Mouse (Mus musculus): ENCODE results near the gene Chst2. TPM values are rescaled to one million over a fixed set of nuclear protein-coding genes. Genes with fewer than 3 reads are reported as not detected.

Chst2 gene
- polyA plus RNA-seq, 1 experiment, result 2.1 TPM

DNA sequence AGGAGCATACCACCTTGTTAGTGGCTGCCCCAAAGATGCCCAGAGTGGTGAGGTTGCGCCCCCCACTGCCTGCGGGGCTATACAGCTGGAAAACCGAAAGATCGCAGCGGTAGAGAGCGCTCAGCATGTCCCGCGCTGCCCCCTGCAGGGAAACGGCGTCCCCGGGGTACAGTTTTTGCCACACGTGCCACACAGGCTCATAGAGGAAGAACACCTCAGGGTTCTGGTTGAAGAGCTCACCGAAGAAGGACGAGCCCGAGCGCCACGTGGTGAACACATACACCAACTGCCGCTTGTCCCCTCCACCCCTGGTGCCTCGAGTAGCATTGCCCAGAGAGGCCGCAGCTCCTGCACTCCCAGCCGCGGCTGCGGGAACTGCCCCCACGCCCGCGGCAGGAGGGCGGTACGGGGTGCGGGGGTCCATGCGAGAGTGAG is 994 bp downstream of the Chst2 start:
- peak in 1 of 2 experiments; percentile 42 for DNase-seq (ENCODE audit: low read depth in 1 of 2, low spot score in 2 of 2)
- WGBS, result 3% methylated on average over 30 of the region's 30 CpGs
- Histone ChIP-seq H3K4me1 (ENCODE audit: control insufficient read depth, insufficient read depth, insufficient read length) (peaks cover 13% of the 10 kb centered on the region), H3K27ac (ENCODE audit: insufficient read depth, low read length) (no peak overlapping the region), H3K27me3 (ENCODE audit: control insufficient read depth, insufficient read depth, low read length) (peaks cover 18% of the 10 kb centered on the region), H3K4me3 (ENCODE audit: extremely low read depth, insufficient read depth, insufficient read length) (peak overlapping the region; percentile 52; the same call in 1 of the 2 replicates), H3K36me3 (ENCODE audit: control insufficient read depth, insufficient read depth, low read length) (no peaks in the 10 kb centered on the region)
- TF ChIP-seq POLR2A (IDR thresholded peaks at IDR 0.05; ENCODE audit: low read depth, low read length), result no peak
- no peak for TF ChIP-seq CTCF (IDR thresholded peaks at IDR 0.05; ENCODE audit: extremely low read depth, insufficient read depth, insufficient read length, insufficient replicate concordance)

DNA sequence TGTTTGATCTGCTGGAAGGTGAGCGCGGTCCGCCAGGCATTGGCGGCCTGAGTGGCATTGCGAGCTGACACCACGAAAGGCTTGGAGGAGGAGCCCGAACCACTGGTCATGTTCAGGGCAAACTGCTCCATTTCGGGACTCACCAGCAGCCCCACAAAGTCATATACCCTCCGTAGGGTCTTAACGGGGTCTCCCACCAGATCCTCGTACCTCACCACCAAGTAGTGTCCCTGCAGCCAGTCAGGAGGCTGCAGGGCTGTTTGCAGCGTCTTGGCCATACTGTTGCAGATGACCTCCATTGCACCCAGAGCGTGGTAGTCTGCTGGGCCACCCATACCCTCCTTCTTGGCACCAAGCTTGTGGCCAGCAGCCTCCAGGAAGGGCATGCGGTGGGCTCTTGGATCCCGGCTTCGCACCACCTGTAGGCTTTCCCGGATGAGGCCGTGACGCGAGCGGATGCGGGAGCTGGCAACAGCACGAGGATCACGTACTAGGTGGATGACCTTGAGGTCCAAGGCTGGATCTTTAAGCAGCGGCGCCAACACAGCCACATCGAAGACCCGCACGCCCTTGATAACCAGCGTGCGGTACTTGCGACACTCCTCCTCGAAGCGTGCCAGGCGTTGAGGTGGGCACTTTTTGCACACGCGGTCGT is 1.6 kb downstream of the Chst2 start:
- Histone ChIP-seq H3K36me3 (ENCODE audit: control insufficient read depth, insufficient read depth, low read length) (no peaks in the 10 kb centered on the region), H3K4me1 (ENCODE audit: control insufficient read depth, insufficient read depth, insufficient read length) (peaks cover 13% of the 10 kb centered on the region), H3K4me3 (ENCODE audit: extremely low read depth, insufficient read depth, insufficient read length) (no peak overlapping the region), H3K27ac (ENCODE audit: insufficient read depth, low read length) (no peak overlapping the region), H3K27me3 (ENCODE audit: control insufficient read depth, insufficient read depth, low read length) (peaks cover 18% of the 10 kb centered on the region)
- no peak for TF ChIP-seq CTCF (IDR thresholded peaks at IDR 0.05; ENCODE audit: extremely low read depth, insufficient read depth, insufficient read length, insufficient replicate concordance)
- no peak for TF ChIP-seq POLR2A (IDR thresholded peaks at IDR 0.05; ENCODE audit: low read depth, low read length)
- 88% methylated on average over 38 of the region's 38 CpGs for WGBS
- DNase-seq (ENCODE audit: low read depth in 1 of 2, low spot score in 2 of 2), result no peak

DNA sequence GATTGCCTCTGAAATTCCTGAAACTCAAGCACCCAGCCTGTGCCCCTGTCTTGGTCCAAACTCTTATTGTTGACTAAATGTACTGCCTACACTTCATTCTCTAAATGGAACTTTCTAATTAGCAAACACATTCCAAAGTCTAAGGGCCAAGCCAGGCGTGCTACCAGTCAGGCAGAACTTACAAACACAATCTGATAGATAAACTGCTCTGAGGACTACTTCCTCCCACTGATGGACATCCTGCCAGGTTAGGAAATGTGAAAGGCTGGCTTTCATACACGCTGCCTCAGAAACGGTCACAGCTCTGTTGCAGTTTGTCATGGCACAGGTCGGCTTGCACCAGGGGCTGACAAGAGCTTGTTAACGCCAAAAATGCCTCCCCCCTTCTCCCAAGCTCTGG is 4.8 kb downstream of the Chst2 start:
- peaks cover 11% of the 10 kb centered on the region for H3K27me3 ChIP-seq (ENCODE audit: control insufficient read depth, insufficient read depth, low read length)
- TF ChIP-seq CTCF (IDR thresholded peaks at IDR 0.05; ENCODE audit: extremely low read depth, insufficient read depth, insufficient read length, insufficient replicate concordance) (no peak), POLR2A (IDR thresholded peaks at IDR 0.05; ENCODE audit: low read depth, low read length) (no peak)
- WGBS, result 61% methylated on average over 5 of the region's 5 CpGs
- no peak for DNase-seq (ENCODE audit: low read depth in 1 of 2, low spot score in 2 of 2)
- H3K27ac ChIP-seq (ENCODE audit: insufficient read depth, low read length), result no peak overlapping the region
- no peaks in the 10 kb centered on the region for H3K36me3 ChIP-seq (ENCODE audit: control insufficient read depth, insufficient read depth, low read length)
- H3K4me3 ChIP-seq (ENCODE audit: extremely low read depth, insufficient read depth, insufficient read length), result no peak overlapping the region
- H3K4me1 ChIP-seq (ENCODE audit: control insufficient read depth, insufficient read depth, insufficient read length), result peaks cover 9% of the 10 kb centered on the region

DNA sequence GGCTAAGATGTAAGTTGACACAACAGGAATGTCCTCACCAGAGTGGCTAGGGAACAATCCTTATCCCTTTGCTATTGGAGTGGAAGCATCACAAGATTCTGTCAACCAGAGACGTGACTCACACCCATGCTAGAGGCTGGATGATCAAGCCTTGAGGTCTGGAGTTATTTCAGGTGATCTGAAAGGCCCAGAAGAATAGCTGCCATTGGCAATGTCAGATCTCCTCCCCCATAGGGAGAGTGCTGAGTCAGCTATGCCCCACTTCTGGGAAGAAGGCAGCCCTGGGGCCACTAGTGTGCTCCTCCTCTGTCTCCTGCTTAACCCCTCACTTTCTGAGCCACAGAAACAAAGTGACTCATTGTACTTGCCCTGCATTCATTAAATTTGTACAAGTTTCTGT is 14.5 kb downstream of the Chst2 start:
- no peak overlapping the region for H3K4me3 ChIP-seq (ENCODE audit: extremely low read depth, insufficient read depth, insufficient read length)
- H3K27me3 ChIP-seq (ENCODE audit: control insufficient read depth, insufficient read depth, low read length), result no peaks in the 10 kb centered on the region
- no peak for DNase-seq (ENCODE audit: low read depth in 1 of 2, low spot score in 2 of 2)
- no peaks in the 10 kb centered on the region for H3K4me1 ChIP-seq (ENCODE audit: control insufficient read depth, insufficient read depth, insufficient read length)
- 73% methylated on average over 1 of the region's 1 CpGs for WGBS
- H3K27ac ChIP-seq (ENCODE audit: insufficient read depth, low read length), result no peak overlapping the region
- H3K36me3 ChIP-seq (ENCODE audit: control insufficient read depth, insufficient read depth, low read length), result no peaks in the 10 kb centered on the region
- no peak for TF ChIP-seq CTCF (IDR thresholded peaks at IDR 0.05; ENCODE audit: extremely low read depth, insufficient read depth, insufficient read length, insufficient replicate concordance)
- TF ChIP-seq POLR2A (IDR thresholded peaks at IDR 0.05; ENCODE audit: low read depth, low read length), result no peak

DNA sequence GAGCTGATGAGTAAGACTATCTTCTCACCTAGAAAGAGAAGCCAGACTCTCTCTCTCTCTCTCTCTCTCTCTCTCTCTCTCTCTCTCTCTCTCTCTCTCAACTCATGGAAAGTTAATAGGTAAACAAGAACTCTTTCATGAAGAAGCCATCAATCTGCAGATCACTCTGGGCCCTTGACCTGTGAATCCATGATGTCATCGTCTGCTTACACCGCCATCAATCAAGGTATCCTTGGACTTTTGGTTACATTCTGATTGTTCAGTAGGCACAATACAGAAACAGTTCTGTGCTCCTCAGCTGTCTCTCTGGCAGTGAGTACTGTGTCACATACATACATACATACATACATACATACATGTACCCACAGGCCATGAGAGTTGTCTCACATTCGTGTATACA is 16.6 kb downstream of the Chst2 start:
- WGBS, result 96% methylated on average over 3 of the region's 3 CpGs
- no peaks in the 10 kb centered on the region for H3K27me3 ChIP-seq (ENCODE audit: control insufficient read depth, insufficient read depth, low read length)
- no peaks in the 10 kb centered on the region for H3K36me3 ChIP-seq (ENCODE audit: control insufficient read depth, insufficient read depth, low read length)
- H3K4me3 ChIP-seq (ENCODE audit: extremely low read depth, insufficient read depth, insufficient read length), result no peak overlapping the region
- no peak overlapping the region for H3K27ac ChIP-seq (ENCODE audit: insufficient read depth, low read length)
- DNase-seq (ENCODE audit: low read depth in 1 of 2, low spot score in 2 of 2), result no peak
- TF ChIP-seq POLR2A (IDR thresholded peaks at IDR 0.05; ENCODE audit: low read depth, low read length) (no peak), CTCF (IDR thresholded peaks at IDR 0.05; ENCODE audit: extremely low read depth, insufficient read depth, insufficient read length, insufficient replicate concordance) (no peak)
- H3K4me1 ChIP-seq (ENCODE audit: control insufficient read depth, insufficient read depth, insufficient read length), result no peaks in the 10 kb centered on the region

DNA sequence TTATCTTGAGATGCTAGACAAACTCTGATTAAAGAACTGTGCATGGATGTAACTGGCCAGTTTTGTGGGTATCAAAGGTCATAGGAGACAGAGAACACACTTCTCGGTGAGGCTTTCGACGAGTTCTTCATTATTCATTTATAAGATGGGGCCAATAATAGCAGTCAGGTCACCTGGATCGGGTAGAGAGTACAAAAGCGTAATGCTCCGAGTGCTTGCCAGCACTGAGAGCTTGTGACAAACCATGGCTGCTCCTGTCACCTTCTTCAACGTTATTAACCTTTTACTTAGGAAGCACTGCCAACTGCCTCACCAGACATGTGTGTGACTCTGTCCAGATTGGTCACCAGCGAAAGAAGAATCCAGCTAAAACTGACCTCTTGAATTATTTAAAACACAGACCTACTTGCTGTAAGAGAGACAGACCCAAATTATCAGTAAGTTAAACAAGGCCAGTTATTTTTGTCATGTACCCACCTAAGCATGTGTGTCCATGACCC is 18.6 kb downstream of the Chst2 start:
- Histone ChIP-seq H3K36me3 (ENCODE audit: control insufficient read depth, insufficient read depth, low read length) (no peaks in the 10 kb centered on the region), H3K27ac (ENCODE audit: insufficient read depth, low read length) (no peak overlapping the region), H3K4me1 (ENCODE audit: control insufficient read depth, insufficient read depth, insufficient read length) (no peaks in the 10 kb centered on the region), H3K27me3 (ENCODE audit: control insufficient read depth, insufficient read depth, low read length) (no peaks in the 10 kb centered on the region), H3K4me3 (ENCODE audit: extremely low read depth, insufficient read depth, insufficient read length) (no peak overlapping the region)
- DNase-seq (ENCODE audit: low read depth in 1 of 2, low spot score in 2 of 2), result no peak
- WGBS, result 91% methylated on average over 8 of the region's 8 CpGs
- TF ChIP-seq CTCF (IDR thresholded peaks at IDR 0.05; ENCODE audit: extremely low read depth, insufficient read depth, insufficient read length, insufficient replicate concordance) (no peak), POLR2A (IDR thresholded peaks at IDR 0.05; ENCODE audit: low read depth, low read length) (no peak)

DNA sequence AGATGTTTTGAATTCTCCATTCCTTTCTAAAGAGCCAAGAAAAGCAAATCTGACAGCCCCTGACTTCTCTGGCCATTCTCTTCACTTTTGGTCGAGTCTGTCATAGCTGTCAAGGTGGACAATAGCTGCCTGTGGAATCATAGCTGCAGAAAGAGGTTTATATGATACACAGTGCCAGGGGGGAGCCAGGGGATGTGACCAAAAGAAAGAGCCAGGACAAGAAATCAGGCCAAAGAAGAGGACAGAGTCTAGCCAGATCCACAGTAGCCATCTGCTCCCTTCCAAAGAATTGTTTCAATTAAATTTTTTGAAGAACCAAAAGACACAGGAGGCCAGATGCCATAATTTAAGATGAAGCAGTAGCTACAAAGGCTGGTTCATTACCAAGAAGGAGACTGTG is 30.6 kb downstream of the Chst2 start:
- TF ChIP-seq CTCF (IDR thresholded peaks at IDR 0.05; ENCODE audit: extremely low read depth, insufficient read depth, insufficient read length, insufficient replicate concordance) (no peak), POLR2A (IDR thresholded peaks at IDR 0.05; ENCODE audit: low read depth, low read length) (no peak)

More for the DNA sequence above, 30.6 kb downstream of the Chst2 start:
- Histone ChIP-seq H3K4me3 (ENCODE audit: extremely low read depth, insufficient read depth, insufficient read length) (no peak overlapping the region), H3K27me3 (ENCODE audit: control insufficient read depth, insufficient read depth, low read length) (no peaks in the 10 kb centered on the region), H3K4me1 (ENCODE audit: control insufficient read depth, insufficient read depth, insufficient read length) (no peaks in the 10 kb centered on the region), H3K36me3 (ENCODE audit: control insufficient read depth, insufficient read depth, low read length) (no peaks in the 10 kb centered on the region), H3K27ac (ENCODE audit: insufficient read depth, low read length) (no peak overlapping the region)
- 49% methylated on average over 1 of the region's 1 CpGs for WGBS
- no peak for DNase-seq (ENCODE audit: low read depth in 1 of 2, low spot score in 2 of 2)
